Mouse (Mus musculus): ENCODE results near the gene Zfp653. TPM values are rescaled to one million over a fixed set of nuclear protein-coding genes. Genes with fewer than 3 reads are reported as not detected.
A peak's percentile ranks its signal among the peaks of the same experiment; 100 is the strongest.

Gene Zfp653
- polyA plus RNA-seq (2012; rRNA removed), result 43.1 and 44.9 TPM in 2 replicates

- H3K27ac ChIP-seq (ENCODE audit: control insufficient read depth, insufficient read depth, low read depth, low read length), result peak within 1 kb of the TSS; percentile 76
- H3K4me3 ChIP-seq (ENCODE audit: control insufficient read depth, low read depth, low read length), result peak within 1 kb of the TSS; percentile 83
- TF ChIP-seq POLR2A (IDR thresholded peaks at IDR 0.05; ENCODE audit: control insufficient read depth, low read depth, low read length), result peak; percentile 86; the same call in 1 of the 2 replicates
- TF ChIP-seq CTCF (IDR thresholded peaks at IDR 0.05; ENCODE audit: control insufficient read depth, insufficient read depth, insufficient replicate concordance, low read depth, low read length), result no peak
- H3K36me3 ChIP-seq (ENCODE audit: control insufficient read depth, insufficient read depth, low read length), result no peaks in the 10 kb centered on the region; the same call in none of the 2 replicates
- H3K27me3 ChIP-seq (ENCODE audit: control insufficient read depth, insufficient read depth, low read length), result no peaks in the 10 kb centered on the region
- peaks cover 4% of the 10 kb centered on the region for H3K4me1 ChIP-seq (ENCODE audit: control insufficient read depth, insufficient read depth, low read length)
Measured at GRCm38 (mm10) chr9:22070791-22071573, at the start of gene Zfp653, which contains the start of gene Gm49318. Gene Zfp653 (minus strand): TSS chr9:22071376. Gene Gm49318 (minus strand): TSS chr9:22071259.

- TF ChIP-seq POLR2A (IDR thresholded peaks at IDR 0.05; ENCODE audit: control insufficient read depth, low read depth, low read length) (no peak), CTCF (IDR thresholded peaks at IDR 0.05; ENCODE audit: control insufficient read depth, insufficient read depth, insufficient replicate concordance, low read depth, low read length) (no peak)
- H3K36me3 ChIP-seq (ENCODE audit: control insufficient read depth, insufficient read depth, low read length), result no peaks in the 10 kb centered on the region; the same call in none of the 2 replicates
- H3K27ac ChIP-seq (ENCODE audit: control insufficient read depth, insufficient read depth, low read depth, low read length), result no peak overlapping the region
Measured at GRCm38 (mm10) chr9:22119543-22119942, 48.4 kb upstream of the Zfp653 start.

GRCm38 (mm10) chr9:22117754-22118456 lies 46.7 kb upstream of the Zfp653 start:
- Histone ChIP-seq H3K27ac (ENCODE audit: control insufficient read depth, insufficient read depth, low read depth, low read length) (peak overlapping the region; percentile 92), H3K4me1 (ENCODE audit: control insufficient read depth, insufficient read depth, low read length) (peaks cover 6% of the 10 kb centered on the region), H3K36me3 (ENCODE audit: control insufficient read depth, insufficient read depth, low read length) (peaks cover 1% of the 10 kb centered on the region), H3K4me3 (ENCODE audit: control insufficient read depth, low read depth, low read length) (peak overlapping the region; percentile 92), H3K27me3 (ENCODE audit: control insufficient read depth, insufficient read depth, low read length) (no peaks in the 10 kb centered on the region)
- no peak for TF ChIP-seq POLR2A (IDR thresholded peaks at IDR 0.05; ENCODE audit: control insufficient read depth, low read depth, low read length)
- TF ChIP-seq CTCF (IDR thresholded peaks at IDR 0.05; ENCODE audit: control insufficient read depth, insufficient read depth, insufficient replicate concordance, low read depth, low read length), result no peak

More at GRCm38 (mm10) chr9:22119543-22119942, 48.4 kb upstream of the Zfp653 start:
- H3K4me1 ChIP-seq (ENCODE audit: control insufficient read depth, insufficient read depth, low read length), result peaks cover 6% of the 10 kb centered on the region
- no peak overlapping the region for H3K4me3 ChIP-seq (ENCODE audit: control insufficient read depth, low read depth, low read length)
- H3K27me3 ChIP-seq (ENCODE audit: control insufficient read depth, insufficient read depth, low read length), result no peaks in the 10 kb centered on the region

- H3K4me3 ChIP-seq (ENCODE audit: control insufficient read depth, low read depth, low read length), result peak within 1 kb of the TSS; percentile 92
- H3K27ac ChIP-seq (ENCODE audit: control insufficient read depth, insufficient read depth, low read depth, low read length), result peak within 1 kb of the TSS; percentile 95
- no peaks in the 10 kb centered on the region for H3K27me3 ChIP-seq (ENCODE audit: control insufficient read depth, insufficient read depth, low read length)
- peaks cover 6% of the 10 kb centered on the region for H3K4me1 ChIP-seq (ENCODE audit: control insufficient read depth, insufficient read depth, low read length)
- H3K36me3 ChIP-seq (ENCODE audit: control insufficient read depth, insufficient read depth, low read length), result peaks cover 4% of the 10 kb centered on the region
- no peak for TF ChIP-seq CTCF (IDR thresholded peaks at IDR 0.05; ENCODE audit: control insufficient read depth, insufficient read depth, insufficient replicate concordance, low read depth, low read length)
- peak; percentile 95 for TF ChIP-seq POLR2A (IDR thresholded peaks at IDR 0.05; ENCODE audit: control insufficient read depth, low read depth, low read length)
Measured at GRCm38 (mm10) chr9:22116740-22117426, 45.7 kb upstream of the Zfp653 start, which contains the start of gene Elof1. Gene Elof1 (minus strand): TSS chr9:22117172.

- H3K27ac ChIP-seq (ENCODE audit: control insufficient read depth, insufficient read depth, low read depth, low read length), result peak overlapping the region; percentile 95
Measured at GRCm38 (mm10) chr9:22116086-22116485, 44.9 kb upstream of the Zfp653 start.

GRCm38 (mm10) chr9:22115635-22116034 lies 44.5 kb upstream of the Zfp653 start:
- Histone ChIP-seq H3K27me3 (ENCODE audit: control insufficient read depth, insufficient read depth, low read length) (no peaks in the 10 kb centered on the region), H3K4me3 (ENCODE audit: control insufficient read depth, low read depth, low read length) (peak overlapping the region; percentile 92), H3K36me3 (ENCODE audit: control insufficient read depth, insufficient read depth, low read length) (peaks cover 4% of the 10 kb centered on the region), H3K4me1 (ENCODE audit: control insufficient read depth, insufficient read depth, low read length) (peaks cover 6% of the 10 kb centered on the region), H3K27ac (ENCODE audit: control insufficient read depth, insufficient read depth, low read depth, low read length) (no peak overlapping the region)
- TF ChIP-seq CTCF (IDR thresholded peaks at IDR 0.05; ENCODE audit: control insufficient read depth, insufficient read depth, insufficient replicate concordance, low read depth, low read length) (no peak), POLR2A (IDR thresholded peaks at IDR 0.05; ENCODE audit: control insufficient read depth, low read depth, low read length) (no peak)

More at GRCm38 (mm10) chr9:22116086-22116485, 44.9 kb upstream of the Zfp653 start:
- peak overlapping the region; percentile 92 for H3K4me3 ChIP-seq (ENCODE audit: control insufficient read depth, low read depth, low read length)
- TF ChIP-seq POLR2A (IDR thresholded peaks at IDR 0.05; ENCODE audit: control insufficient read depth, low read depth, low read length) (no peak), CTCF (IDR thresholded peaks at IDR 0.05; ENCODE audit: control insufficient read depth, insufficient read depth, insufficient replicate concordance, low read depth, low read length) (no peak)
- no peaks in the 10 kb centered on the region for H3K27me3 ChIP-seq (ENCODE audit: control insufficient read depth, insufficient read depth, low read length)
- peaks cover 4% of the 10 kb centered on the region for H3K36me3 ChIP-seq (ENCODE audit: control insufficient read depth, insufficient read depth, low read length)
- H3K4me1 ChIP-seq (ENCODE audit: control insufficient read depth, insufficient read depth, low read length), result peaks cover 6% of the 10 kb centered on the region

Data from testis, adult 2 months (tissue).